Mouse (Mus musculus): Measurements from ENCODE around the gene Acbd3. TPM values are rescaled to one million over a fixed set of nuclear protein-coding genes. Genes with fewer than 3 reads are reported as not detected.

Gene Acbd3
- polyA plus RNA-seq, 1 experiment from 2014 or later = 29.2 TPM

Other genes with a start within 250 kb of the Acbd3 start
- gene Stum, start 242.5 kb upstream of the Acbd3 start, polyA plus RNA-seq (2016; fragmentation: Nextera tagmentation; extraction: Ambion mirVana) = 0.10 and 0.23 TPM in 2 replicates
- 105 and 118 TPM in 2 replicates for gene Parp1, start 157.1 kb upstream of the Acbd3 start, polyA plus RNA-seq (2016; fragmentation: Nextera tagmentation; extraction: Ambion mirVana)
- gene Lin9, start 84.9 kb upstream of the Acbd3 start, polyA plus RNA-seq (2016; fragmentation: Nextera tagmentation; extraction: Ambion mirVana) = 18.5 and 19.0 TPM in 2 replicates
- not detected in 2 replicates for gene Mixl1, start 29.0 kb upstream of the Acbd3 start, polyA plus RNA-seq (2016; fragmentation: Nextera tagmentation; extraction: Ambion mirVana)
- 1,616 and 1,670 TPM in 2 replicates for gene H3f3a, start 87.9 kb downstream of the Acbd3 start, polyA plus RNA-seq (2016; fragmentation: Nextera tagmentation; extraction: Ambion mirVana)
- 30.7 and 32.3 TPM in 2 replicates for gene Sde2, start 125.1 kb downstream of the Acbd3 start, polyA plus RNA-seq (2016; fragmentation: Nextera tagmentation; extraction: Ambion mirVana)
- 0.15 TPM in 2 replicates for gene Lefty2, start 167.1 kb downstream of the Acbd3 start, polyA plus RNA-seq (2016; fragmentation: Nextera tagmentation; extraction: Ambion mirVana)
- 52.2 and 58.2 TPM in 2 replicates for gene Pycr2, start 178.2 kb downstream of the Acbd3 start, polyA plus RNA-seq (2016; fragmentation: Nextera tagmentation; extraction: Ambion mirVana)
- gene Lefty1, start 209.0 kb downstream of the Acbd3 start, polyA plus RNA-seq (2016; fragmentation: Nextera tagmentation; extraction: Ambion mirVana) = 1.00 and 1.1 TPM in 2 replicates
- 10.2 and 10.6 TPM in 2 replicates for gene Tmem63a, start 216.3 kb downstream of the Acbd3 start, polyA plus RNA-seq (2016; fragmentation: Nextera tagmentation; extraction: Ambion mirVana)